Mouse (Mus musculus) stomach, embryonic 15.5 days (tissue): ENCODE data around the gene Fn3k. TPM values are rescaled to one million over a fixed set of nuclear protein-coding genes. Genes with fewer than 3 reads are reported as not detected.
A peak's percentile ranks its signal among the peaks of the same experiment; 100 is the strongest.

ENCODE experiments used
- ATAC-seq: fragments of 200-750 bp; cut with Nextera tagmentation; 2 replicates; pipeline ENCODE4 v1.8.0; 2017; ENCODE audit warnings: low read depth, moderate number of reproducible peaks, moderate TSS enrichment; ENCODE audit not compliant: insufficient read depth, low FRiP score
- H3K27ac ChIP-seq: fragments of 300-500 bp; sonication (generic); 2 replicates; pipeline ENCODE4 v1.5.1; 2015; ENCODE audit warnings: mild to moderate bottlenecking, inconsistent platforms
- H3K27me3 ChIP-seq: fragments of 300-500 bp; sonication (generic); replicated peaks from 2 replicates; pipeline ENCODE4 v1.6.1; 2015; ENCODE audit warnings: inconsistent platforms
- H3K36me3 ChIP-seq: fragments of 300-500 bp; sonication (generic); 2 replicates; pipeline ENCODE4 v1.6.1; 2015; ENCODE audit warnings: inconsistent platforms
- H3K4me1 ChIP-seq: fragments of 300-500 bp; sonication (generic); 2 replicates; pipeline ENCODE4 v1.6.1; 2015; ENCODE audit warnings: inconsistent platforms
- H3K4me2 ChIP-seq: fragments of 300-500 bp; sonication (generic); 2 replicates; pipeline ENCODE4 v1.6.1; 2015; ENCODE audit warnings: mild to moderate bottlenecking, inconsistent platforms
- H3K4me3 ChIP-seq: fragments of 300-500 bp; sonication (generic); replicated peaks from 2 replicates; pipeline ENCODE4 v1.5.1; 2015; ENCODE audit warnings: inconsistent platforms
- H3K9ac ChIP-seq: fragments of 300-500 bp; sonication (generic); 2 replicates; pipeline ENCODE4 v1.6.1; 2015; ENCODE audit warnings: inconsistent platforms
- H3K9me3 ChIP-seq: fragments of 300-500 bp; sonication (generic); 2 replicates; pipeline ENCODE4 v1.6.1; 2016; ENCODE audit warnings: inconsistent platforms
- WGBS: fragments of 180-500 bp; shearing (Covaris S2); methylation state at CpG from one replicate; pipeline ENCODE4 v1.1.7; 2015; 5-methylcytosine and 5-hydroxymethylcytosine counted together
- polyA plus RNA-seq: library from polyadenylated mRNA; unstranded; fragments of >200 nt; fragmentation: Nextera tagmentation; extraction: Ambion mirVana; gene quantifications from 2 replicates; pipeline ENCODE4 v1.2.1, GENCODE M21; 2015

Gene Fn3k
- polyA plus RNA-seq, 1 experiment from 2014 or later = 3.6 TPM

- H3K36me3 ChIP-seq = no peaks in the 10 kb centered on the region
- 1% methylated on average over 28 of the region's 28 CpGs for WGBS
- no peaks in the 10 kb centered on the region for H3K27me3 ChIP-seq
- H3K27ac ChIP-seq = peak within 1 kb of the TSS; percentile 79
- H3K4me1 ChIP-seq = no peaks in the 10 kb centered on the region
- peak within 1 kb of the TSS; percentile 81 for H3K4me2 ChIP-seq
- H3K9ac ChIP-seq = peak within 1 kb of the TSS; percentile 55
- no peaks in the 10 kb centered on the region for H3K9me3 ChIP-seq
- ATAC-seq = peak; percentile 99
- H3K4me3 ChIP-seq = peak within 1 kb of the TSS; percentile 79
Observed at GRCm38 (mm10) chr11:121420830-121421552, 13.7 kb upstream of the Fn3k start, which contains the start of gene Fn3krp. Fn3krp (plus strand) TSS chr11:121421401.

- H3K4me3 ChIP-seq = peak overlapping the region; percentile 79
- H3K27me3 ChIP-seq = no peaks in the 10 kb centered on the region
- ATAC-seq = peak; percentile 51
- under 1% methylated on average over 28 of the region's 28 CpGs for WGBS
- 0 out of 2 replicates have a peak overlapping the region, but pooled peaks have one; percentile 44 for H3K27ac ChIP-seq
- no peaks in the 10 kb centered on the region for H3K36me3 ChIP-seq
- H3K4me2 ChIP-seq = peak overlapping the region; percentile 81
- no peaks in the 10 kb centered on the region for H3K9me3 ChIP-seq
- H3K4me1 ChIP-seq = no peaks in the 10 kb centered on the region
- H3K9ac ChIP-seq = peak overlapping the region; percentile 55
Observed at GRCm38 (mm10) chr11:121421553-121422173, 13.1 kb upstream of the Fn3k start.

GRCm38 (mm10) chr11:121433397-121433796, 1.3 kb upstream of the Fn3k start:
- no peak overlapping the region for H3K9ac ChIP-seq
- no peaks in the 10 kb centered on the region for H3K9me3 ChIP-seq
- peaks cover 10% of the 10 kb centered on the region; the same call in 1 of the 2 replicates for H3K4me1 ChIP-seq
- no peak overlapping the region for H3K27ac ChIP-seq
- no peaks in the 10 kb centered on the region for H3K36me3 ChIP-seq
- H3K4me2 ChIP-seq = no peak overlapping the region
- H3K27me3 ChIP-seq = no peaks in the 10 kb centered on the region
- WGBS = 75% methylated on average over 4 of the region's 4 CpGs
- H3K4me3 ChIP-seq = no peak overlapping the region
- ATAC-seq = peak; percentile 84

- 66% methylated on average over 5 of the region's 5 CpGs for WGBS
- Histone ChIP-seq H3K9ac (no peak overlapping the region), H3K4me1 (peaks cover 10% of the 10 kb centered on the region; the same call in 1 of the 2 replicates), H3K9me3 (no peaks in the 10 kb centered on the region), H3K36me3 (no peaks in the 10 kb centered on the region), H3K4me2 (no peak overlapping the region), H3K27ac (no peak overlapping the region), H3K27me3 (no peaks in the 10 kb centered on the region), H3K4me3 (no peak overlapping the region)
- no peak for ATAC-seq
Observed at GRCm38 (mm10) chr11:121437236-121437635, 2.5 kb downstream of the Fn3k start.

GRCm38 (mm10) chr11:121439686-121440292, 5.1 kb downstream of the Fn3k start:
- H3K36me3 ChIP-seq = no peaks in the 10 kb centered on the region
- H3K4me2 ChIP-seq = no peak overlapping the region
- H3K9ac ChIP-seq = no peak overlapping the region
- H3K9me3 ChIP-seq = no peaks in the 10 kb centered on the region
- no peak for ATAC-seq
- 0 out of 2 replicates have a peak, but pooled peaks cover 4% of the 10 kb centered on the region for H3K27me3 ChIP-seq
- WGBS = 62% methylated on average over 5 of the region's 5 CpGs
- H3K27ac ChIP-seq = no peak overlapping the region
- H3K4me3 ChIP-seq = no peak overlapping the region
- H3K4me1 ChIP-seq = no peaks in the 10 kb centered on the region

GRCm38 (mm10) chr11:121441653-121442052, 6.9 kb downstream of the Fn3k start:
- ATAC-seq = no peak
- Histone ChIP-seq H3K4me2 (no peak overlapping the region), H3K4me1 (no peaks in the 10 kb centered on the region), H3K4me3 (no peak overlapping the region), H3K27ac (no peak overlapping the region), H3K9ac (no peak overlapping the region), H3K9me3 (no peaks in the 10 kb centered on the region), H3K36me3 (no peaks in the 10 kb centered on the region), H3K27me3 (0 out of 2 replicates have a peak, but pooled peaks cover 4% of the 10 kb centered on the region)
- 84% methylated on average over 4 of the region's 4 CpGs for WGBS

GRCm38 (mm10) chr11:121442076-121442475, 7.4 kb downstream of the Fn3k start:
- ATAC-seq = no peak
- H3K4me1 ChIP-seq = no peaks in the 10 kb centered on the region
- 0 out of 2 replicates have a peak, but pooled peaks cover 4% of the 10 kb centered on the region for H3K27me3 ChIP-seq
- H3K4me2 ChIP-seq = no peak overlapping the region
- no peak overlapping the region for H3K9ac ChIP-seq
- H3K4me3 ChIP-seq = no peak overlapping the region
- 43% methylated on average over 2 of the region's 2 CpGs for WGBS
- H3K9me3 ChIP-seq = no peaks in the 10 kb centered on the region
- no peak overlapping the region for H3K27ac ChIP-seq
- no peaks in the 10 kb centered on the region for H3K36me3 ChIP-seq

- no peak for ATAC-seq
Observed at GRCm38 (mm10) chr11:121451216-121451726, 16.6 kb downstream of the Fn3k start.

GRCm38 (mm10) chr11:121451753-121452635, 17.3 kb downstream of the Fn3k start, which contains the start of gene Tbcd:
Tbcd (plus strand) TSS chr11:121451949.
- WGBS = under 1% methylated on average over 58 of the region's 58 CpGs
- ATAC-seq = peak; percentile 93
- no peaks in the 10 kb centered on the region for H3K36me3 ChIP-seq
- H3K4me1 ChIP-seq = peaks cover 6% of the 10 kb centered on the region; the same call in 1 of the 2 replicates
- peak within 1 kb of the TSS; percentile 76 for H3K27ac ChIP-seq
- no peaks in the 10 kb centered on the region for H3K27me3 ChIP-seq
- peak within 1 kb of the TSS; percentile 95 for H3K4me3 ChIP-seq
- no peaks in the 10 kb centered on the region for H3K9me3 ChIP-seq
- peak within 1 kb of the TSS; percentile 80 for H3K4me2 ChIP-seq
- peak within 1 kb of the TSS; percentile 52 for H3K9ac ChIP-seq

More at GRCm38 (mm10) chr11:121451216-121451726, 16.6 kb downstream of the Fn3k start:
- H3K9me3 ChIP-seq = no peaks in the 10 kb centered on the region
- H3K9ac ChIP-seq = no peak overlapping the region
- peak overlapping the region; percentile 80 for H3K4me2 ChIP-seq
- peak overlapping the region; percentile 95 for H3K4me3 ChIP-seq
- no peaks in the 10 kb centered on the region for H3K36me3 ChIP-seq
- H3K4me1 ChIP-seq = peaks cover 6% of the 10 kb centered on the region; the same call in 1 of the 2 replicates
- no peaks in the 10 kb centered on the region for H3K27me3 ChIP-seq
- 25% methylated on average over 9 of the region's 9 CpGs for WGBS
- H3K27ac ChIP-seq = peak overlapping the region; percentile 45

- H3K27me3 ChIP-seq = no peaks in the 10 kb centered on the region
- H3K9ac ChIP-seq = no peak overlapping the region
- H3K4me2 ChIP-seq = no peak overlapping the region
- peaks cover 14% of the 10 kb centered on the region; the same call in 1 of the 2 replicates for H3K36me3 ChIP-seq
- H3K27ac ChIP-seq = no peak overlapping the region
- no peaks in the 10 kb centered on the region for H3K9me3 ChIP-seq
- H3K4me3 ChIP-seq = no peak overlapping the region
- 85% methylated on average over 3 of the region's 3 CpGs for WGBS
- no peak for ATAC-seq
- H3K4me1 ChIP-seq = no peaks in the 10 kb centered on the region
Observed at GRCm38 (mm10) chr11:121457874-121458273, 23.2 kb downstream of the Fn3k start.

- Histone ChIP-seq H3K27me3 (no peaks in the 10 kb centered on the region), H3K36me3 (peaks cover 3% of the 10 kb centered on the region; the same call in 1 of the 2 replicates), H3K9ac (no peak overlapping the region), H3K27ac (no peak overlapping the region), H3K4me1 (no peaks in the 10 kb centered on the region), H3K4me2 (no peak overlapping the region), H3K9me3 (no peaks in the 10 kb centered on the region), H3K4me3 (no peak overlapping the region)
- 93% methylated on average over 6 of the region's 6 CpGs for WGBS
- no peak for ATAC-seq
Observed at GRCm38 (mm10) chr11:121467408-121467807, 32.7 kb downstream of the Fn3k start.
